Mouse (Mus musculus) inflammation-experienced regulatory T-cells, adult 6 months (primary cell): Measurements from ENCODE around the gene Sorbs2. TPM values are rescaled to one million over a fixed set of nuclear protein-coding genes. Genes with fewer than 3 reads are reported as not detected.

Experiments used
- ATAC-seq: one replicate; pipeline ENCODE4 v1.8.0; 2017
- polyA plus RNA-seq, 3 experiments: library from polyadenylated mRNA; unstranded; fragments of 100-300 nt; shearing (Covaris generic); gene quantifications; one replicate each; pipeline ENCODE4 v1.2.1; 2017

Gene Sorbs2
- polyA plus RNA-seq, 3 experiments from 2014 or later = 0.17 to 0.63 TPM; not detected in 1

GRCm38 (mm10) chr8:45579714-45580543 is 72.3 kb downstream of the Sorbs2 start:
- no peak for ATAC-seq

GRCm38 (mm10) chr8:45580544-45580866 is 72.9 kb downstream of the Sorbs2 start:
- ATAC-seq = no peak

DNA sequence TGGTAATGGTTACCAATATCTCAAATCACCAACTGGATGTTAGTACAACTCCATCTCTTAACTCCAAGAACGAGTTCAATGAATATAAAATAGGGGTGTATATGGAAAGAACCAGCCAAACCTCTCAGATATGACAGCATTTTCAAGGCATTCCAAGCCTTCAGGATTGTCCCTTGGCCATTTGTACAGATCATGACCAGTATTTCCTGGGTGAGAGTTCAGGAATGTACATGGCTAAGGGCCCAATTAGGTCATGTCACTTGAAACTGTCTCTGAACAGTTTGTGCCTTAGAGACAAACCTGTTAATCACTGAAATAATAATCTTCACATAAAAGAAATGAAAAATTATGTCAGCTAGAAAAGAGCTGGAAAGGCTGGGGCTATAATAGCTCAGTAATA is 76.3 kb downstream of the Sorbs2 start:
- no peak for ATAC-seq

- no peak for ATAC-seq
Measured at GRCm38 (mm10) chr8:45584390-45585052, 76.9 kb downstream of the Sorbs2 start.

GRCm38 (mm10) chr8:45585158-45585557 is 77.6 kb downstream of the Sorbs2 start:
- ATAC-seq = no peak

GRCm38 (mm10) chr8:45587011-45587410 is 79.4 kb downstream of the Sorbs2 start:
- no peak for ATAC-seq

GRCm38 (mm10) chr8:45591888-45592287 is 84.3 kb downstream of the Sorbs2 start:
- no peak for ATAC-seq

GRCm38 (mm10) chr8:45593711-45594110 is 86.1 kb downstream of the Sorbs2 start:
- ATAC-seq = no peak

- no peak for ATAC-seq
Measured at GRCm38 (mm10) chr8:45595983-45596382, 88.4 kb downstream of the Sorbs2 start.

- ATAC-seq = no peak
Measured at GRCm38 (mm10) chr8:45596591-45596990, 89.0 kb downstream of the Sorbs2 start.

DNA sequence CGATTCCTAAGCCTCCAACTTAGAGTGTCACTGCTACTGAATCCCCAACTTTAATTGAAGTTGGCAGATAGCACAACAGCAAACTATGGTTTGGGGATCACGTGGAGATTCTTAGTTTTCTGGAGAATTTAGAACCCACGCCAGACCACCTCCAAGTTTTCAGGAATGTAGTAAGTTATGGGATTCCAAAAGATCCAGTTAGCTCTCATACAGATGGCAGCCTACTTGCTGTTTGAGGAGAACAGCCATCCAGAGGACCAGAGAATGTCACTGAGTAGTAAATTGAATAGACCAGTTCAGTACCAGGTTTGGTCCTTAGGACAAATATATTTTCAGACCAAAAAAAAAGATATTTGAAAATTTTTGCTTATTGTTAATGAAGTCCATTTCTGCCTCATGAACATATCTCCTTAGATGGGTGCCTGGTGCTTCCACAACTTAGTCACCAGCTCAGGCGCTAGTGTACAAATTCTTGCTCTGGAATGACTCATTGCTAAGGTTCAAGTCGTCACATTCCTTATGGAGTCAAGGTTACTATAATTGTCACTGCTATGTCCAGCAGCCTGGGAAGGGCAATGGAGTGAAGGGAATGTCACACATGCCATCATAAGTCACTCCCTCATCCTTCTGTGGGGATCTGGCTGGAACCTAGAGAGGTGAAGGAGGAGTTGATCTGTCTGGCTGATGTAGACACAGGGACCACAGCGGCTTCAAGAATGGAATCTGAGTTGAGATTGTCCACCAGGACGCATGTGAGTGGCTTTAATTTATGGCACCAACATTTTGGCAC is 90.2 kb downstream of the Sorbs2 start:
- no peak for ATAC-seq

DNA sequence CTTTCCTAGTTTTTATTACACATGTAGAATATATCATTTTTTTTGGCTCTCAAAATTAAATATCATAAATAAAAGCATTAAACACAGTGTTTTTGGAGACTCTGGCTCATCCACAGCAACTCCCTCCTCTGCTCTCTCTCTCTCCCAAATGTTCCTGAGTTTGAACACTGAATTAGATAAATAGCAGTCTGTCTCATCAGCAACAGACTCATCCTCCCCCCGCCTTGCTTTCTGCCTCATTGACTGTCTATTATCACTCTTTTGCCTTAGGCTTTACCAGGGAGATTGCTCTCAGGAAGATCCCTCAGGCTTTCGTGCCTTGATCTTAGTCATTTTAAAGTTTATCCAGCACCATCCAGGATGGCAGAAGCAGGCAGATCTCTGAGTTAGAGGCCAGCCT is 91.3 kb downstream of the Sorbs2 start:
- ATAC-seq = no peak

DNA sequence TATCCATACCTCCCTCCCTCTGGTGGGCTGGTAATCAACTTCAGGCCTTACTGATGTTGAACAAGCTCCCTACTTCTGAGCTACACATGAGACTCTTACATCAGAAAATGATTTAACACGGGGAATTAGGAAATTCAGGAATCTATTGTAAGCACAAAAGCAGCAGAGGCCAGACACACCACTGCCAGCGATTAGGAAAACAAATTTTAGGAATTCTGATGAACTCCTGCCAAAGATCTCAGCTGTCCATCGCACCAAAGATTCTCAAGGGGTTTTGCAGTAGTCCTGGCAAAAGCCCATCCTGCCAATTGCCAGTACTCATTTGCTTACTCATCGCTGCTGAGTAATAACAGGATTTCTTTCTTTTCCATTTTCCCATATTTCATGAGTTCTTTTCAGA is 94.4 kb downstream of the Sorbs2 start:
- no peak for ATAC-seq

GRCm38 (mm10) chr8:45605419-45605818 is 97.8 kb downstream of the Sorbs2 start:
- ATAC-seq = no peak

DNA sequence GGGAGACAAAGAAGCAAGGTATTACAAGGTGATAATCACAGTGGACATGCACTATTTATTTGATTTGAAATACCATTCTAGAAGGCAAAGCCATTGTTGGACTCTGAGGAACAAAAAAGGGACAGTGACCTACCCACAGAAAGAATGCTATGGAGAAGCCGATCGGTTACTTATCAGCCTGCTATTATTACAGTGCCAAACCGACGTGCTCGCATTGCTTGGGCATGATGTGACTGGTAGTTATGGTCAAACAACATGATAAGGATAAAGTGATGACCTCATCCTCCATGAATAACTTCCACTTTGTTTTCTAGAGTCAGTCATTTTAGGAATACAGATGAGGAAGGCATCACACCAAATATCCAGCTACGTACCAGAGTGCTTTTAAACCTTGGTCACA is 99.4 kb downstream of the Sorbs2 start:
- ATAC-seq = no peak

DNA sequence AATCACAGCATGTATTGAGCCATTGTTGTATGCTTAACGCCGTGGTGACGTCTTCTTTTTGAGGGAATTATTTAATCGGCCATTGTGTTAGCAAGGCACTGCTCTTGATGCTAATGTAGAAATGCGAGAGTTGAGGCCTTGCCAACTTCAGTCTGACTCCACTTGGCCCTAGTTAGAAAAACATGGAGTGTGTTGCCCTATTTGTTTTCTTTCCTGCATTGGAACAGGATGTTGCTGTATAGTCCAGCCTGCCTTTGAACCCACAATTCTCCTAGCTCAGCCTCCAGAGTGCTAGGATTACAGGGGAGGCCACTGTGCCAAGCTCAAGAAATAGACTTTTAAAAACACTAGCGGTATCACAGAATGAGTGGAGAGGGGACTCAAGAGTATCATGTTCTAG is 100.8 kb downstream of the Sorbs2 start:
- no peak for ATAC-seq

GRCm38 (mm10) chr8:45610426-45611215 is 103.0 kb downstream of the Sorbs2 start:
- no peak for ATAC-seq

GRCm38 (mm10) chr8:45611320-45611719 is 103.7 kb downstream of the Sorbs2 start:
- ATAC-seq = no peak

GRCm38 (mm10) chr8:45614610-45615009 is 107.0 kb downstream of the Sorbs2 start:
- ATAC-seq = no peak

GRCm38 (mm10) chr8:45615050-45615449 is 107.5 kb downstream of the Sorbs2 start:
- ATAC-seq = no peak

- no peak for ATAC-seq
Measured at GRCm38 (mm10) chr8:45615551-45615950, 108.0 kb downstream of the Sorbs2 start.

- ATAC-seq = no peak
Measured at GRCm38 (mm10) chr8:45621576-45622178, 114.1 kb downstream of the Sorbs2 start.
